Mouse (Mus musculus): ENCODE data around the gene Gm49321.

- TF ChIP-seq CTCF (IDR thresholded peaks at IDR 0.05; ENCODE audit: low read depth) (no peak), EP300 (optimal IDR thresholded peaks at IDR 0.05) (no peak)
These were observed 37.1 kb downstream of the Gm49321 start for GRCm38 (mm10) chr12:73974584-73974983.

Measured in stomach, postnatal 0 days (tissue).